Mouse (Mus musculus): ENCODE results near the gene Polr3b. TPM values are rescaled to one million over a fixed set of nuclear protein-coding genes. Genes with fewer than 3 reads are reported as not detected.

The Polr3b gene
- polyA plus RNA-seq, 1 experiment, result 13.5 TPM

DNA sequence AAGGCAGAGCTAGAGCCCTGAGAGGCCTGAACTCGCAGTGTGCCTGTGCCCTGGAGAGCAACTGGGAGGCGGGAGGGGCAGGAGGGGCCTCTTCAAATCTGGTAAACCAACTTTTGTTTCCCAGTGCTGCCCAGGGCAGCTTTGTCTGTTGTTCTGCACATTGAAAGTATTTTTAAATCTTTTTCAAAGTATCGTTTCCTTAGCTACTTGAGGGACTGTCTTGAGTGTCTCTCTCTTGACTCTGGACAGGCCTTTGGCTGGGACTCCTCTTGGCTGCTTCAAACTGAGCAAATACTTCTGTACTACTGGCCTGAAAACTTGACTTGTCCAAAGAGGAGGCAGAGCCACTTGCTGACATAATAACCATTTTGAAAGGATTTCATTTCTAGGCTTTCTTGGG, 11.3 kb upstream of the Polr3b start:
- no peak for DNase-seq (ENCODE audit: low read depth)

DNA sequence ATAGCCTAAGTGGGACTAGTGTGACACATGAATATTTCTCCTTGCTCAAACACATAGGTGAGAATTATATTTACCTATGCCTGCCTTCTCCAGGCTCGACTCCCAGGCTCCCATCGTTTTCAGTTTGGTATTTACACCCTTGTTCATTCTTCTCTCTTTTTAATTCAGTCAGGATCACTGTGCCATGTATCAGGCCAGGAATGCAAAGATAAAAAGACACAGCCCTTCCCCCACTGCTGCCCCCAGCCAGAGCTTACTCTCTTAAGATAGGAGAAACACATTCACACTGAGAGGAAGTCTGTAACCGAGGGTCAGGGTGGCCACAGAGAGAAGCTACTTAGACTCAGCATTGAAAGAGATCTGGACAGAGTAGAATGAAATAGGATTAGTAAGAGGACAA, 10.4 kb upstream of the Polr3b start:
- TF ChIP-seq CTCF (IDR thresholded peaks at IDR 0.05; ENCODE audit: borderline replicate concordance, extremely low read depth, insufficient read depth, insufficient read length), result no peak
- DNase-seq (ENCODE audit: low read depth), result no peak

More for the DNA sequence above, 11.3 kb upstream of the Polr3b start:
- TF ChIP-seq CTCF (IDR thresholded peaks at IDR 0.05; ENCODE audit: borderline replicate concordance, extremely low read depth, insufficient read depth, insufficient read length) (no peak), POLR2A (IDR thresholded peaks at IDR 0.05; ENCODE audit: borderline replicate concordance, extremely low read depth, insufficient read depth, insufficient read length, poor library complexity, severe bottlenecking) (no peak)

- DNase-seq (ENCODE audit: low read depth), result no peak
- TF ChIP-seq POLR2A (IDR thresholded peaks at IDR 0.05; ENCODE audit: borderline replicate concordance, extremely low read depth, insufficient read depth, insufficient read length, poor library complexity, severe bottlenecking), result no peak
- TF ChIP-seq CTCF (IDR thresholded peaks at IDR 0.05; ENCODE audit: borderline replicate concordance, extremely low read depth, insufficient read depth, insufficient read length), result no peak
These were observed 9.8 kb upstream of the Polr3b start for GRCm38 (mm10) chr10:84612281-84612680.

GRCm38 (mm10) chr10:84613366-84613765, 8.7 kb upstream of the Polr3b start:
- TF ChIP-seq CTCF (IDR thresholded peaks at IDR 0.05; ENCODE audit: borderline replicate concordance, extremely low read depth, insufficient read depth, insufficient read length), result no peak
- no peak for TF ChIP-seq POLR2A (IDR thresholded peaks at IDR 0.05; ENCODE audit: borderline replicate concordance, extremely low read depth, insufficient read depth, insufficient read length, poor library complexity, severe bottlenecking)
- DNase-seq (ENCODE audit: low read depth), result no peak

- TF ChIP-seq POLR2A (IDR thresholded peaks at IDR 0.05; ENCODE audit: borderline replicate concordance, extremely low read depth, insufficient read depth, insufficient read length, poor library complexity, severe bottlenecking) (no peak), CTCF (IDR thresholded peaks at IDR 0.05; ENCODE audit: borderline replicate concordance, extremely low read depth, insufficient read depth, insufficient read length) (no peak)
These were observed 7.0 kb upstream of the Polr3b start for GRCm38 (mm10) chr10:84615076-84615475.

DNA sequence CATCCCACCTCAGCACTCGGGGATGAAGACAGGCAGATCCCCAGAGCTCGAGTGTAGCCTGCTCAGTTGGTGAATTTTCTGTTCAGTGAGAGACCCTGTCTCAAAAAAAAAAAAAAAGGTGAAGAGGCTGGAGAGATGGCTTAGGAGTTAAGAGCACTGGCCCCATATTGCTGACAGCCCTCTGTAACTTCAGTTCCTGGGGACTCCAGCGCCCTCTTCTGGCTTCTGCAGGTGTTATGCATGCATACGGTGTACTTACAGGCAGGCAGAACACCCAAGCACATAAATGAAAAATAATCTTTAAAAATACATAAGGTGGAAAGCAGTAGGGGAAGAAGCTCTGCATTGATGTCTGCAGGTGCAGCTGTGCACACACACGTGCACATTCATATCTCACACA, 9.1 kb downstream of the Polr3b start:
- peak; percentile 58 for DNase-seq (ENCODE audit: low read depth)
- TF ChIP-seq POLR2A (IDR thresholded peaks at IDR 0.05; ENCODE audit: borderline replicate concordance, extremely low read depth, insufficient read depth, insufficient read length, poor library complexity, severe bottlenecking), result no peak
- peak; percentile 50; the same call in 1 of the 2 replicates for TF ChIP-seq CTCF (IDR thresholded peaks at IDR 0.05; ENCODE audit: borderline replicate concordance, extremely low read depth, insufficient read depth, insufficient read length)

More at GRCm38 (mm10) chr10:84615076-84615475, 7.0 kb upstream of the Polr3b start:
- no peak for DNase-seq (ENCODE audit: low read depth)

GRCm38 (mm10) chr10:84632005-84632404, 9.9 kb downstream of the Polr3b start:
- TF ChIP-seq CTCF (IDR thresholded peaks at IDR 0.05; ENCODE audit: borderline replicate concordance, extremely low read depth, insufficient read depth, insufficient read length) (no peak), POLR2A (IDR thresholded peaks at IDR 0.05; ENCODE audit: borderline replicate concordance, extremely low read depth, insufficient read depth, insufficient read length, poor library complexity, severe bottlenecking) (no peak)
- no peak for DNase-seq (ENCODE audit: low read depth)

- DNase-seq (ENCODE audit: low read depth), result no peak
- TF ChIP-seq POLR2A (IDR thresholded peaks at IDR 0.05; ENCODE audit: borderline replicate concordance, extremely low read depth, insufficient read depth, insufficient read length, poor library complexity, severe bottlenecking), result no peak
These were observed 14.6 kb downstream of the Polr3b start for GRCm38 (mm10) chr10:84636656-84637055.

- TF ChIP-seq CTCF (IDR thresholded peaks at IDR 0.05; ENCODE audit: borderline replicate concordance, extremely low read depth, insufficient read depth, insufficient read length) (no peak), POLR2A (IDR thresholded peaks at IDR 0.05; ENCODE audit: borderline replicate concordance, extremely low read depth, insufficient read depth, insufficient read length, poor library complexity, severe bottlenecking) (no peak)
- DNase-seq (ENCODE audit: low read depth), result no peak
These were observed 16.3 kb downstream of the Polr3b start for GRCm38 (mm10) chr10:84638382-84638781.

DNA sequence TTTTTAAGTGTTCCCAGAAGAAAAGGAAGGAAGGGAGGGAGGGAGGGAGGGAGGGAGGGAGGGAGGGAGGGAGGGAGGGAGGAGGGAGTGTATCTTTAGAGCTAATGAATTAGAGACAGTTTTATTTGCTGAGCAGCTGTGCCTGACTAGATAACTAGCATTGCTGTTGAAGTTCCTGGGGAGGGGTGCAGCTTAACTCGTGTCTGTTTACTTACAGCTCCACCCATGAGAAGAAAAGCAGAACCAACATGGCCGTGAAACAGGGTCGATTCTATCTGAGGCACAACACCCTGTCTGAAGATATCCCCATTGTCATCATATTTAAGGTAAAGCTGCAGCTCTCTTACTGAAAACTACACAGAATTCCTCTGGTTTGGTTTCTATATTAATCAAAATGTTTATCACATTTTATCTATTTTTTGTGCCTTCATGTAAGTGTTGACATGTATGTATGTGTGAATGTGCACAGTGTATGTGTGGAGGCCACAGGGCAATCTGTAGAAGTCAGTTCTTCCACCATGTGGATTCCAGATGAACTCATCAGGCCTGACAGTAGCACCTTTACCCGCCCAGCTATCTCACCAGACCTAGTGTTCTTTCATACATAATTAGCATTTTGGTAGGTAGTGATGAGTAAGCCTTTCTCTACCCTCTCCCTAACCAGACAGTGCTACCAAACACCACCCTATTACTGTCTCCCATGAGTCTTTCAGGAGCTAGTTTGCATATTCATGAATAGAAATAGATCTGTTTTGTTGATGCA, 17.6 kb downstream of the Polr3b start:
- DNase-seq (ENCODE audit: low read depth), result no peak
- TF ChIP-seq CTCF (IDR thresholded peaks at IDR 0.05; ENCODE audit: borderline replicate concordance, extremely low read depth, insufficient read depth, insufficient read length), result no peak
- TF ChIP-seq POLR2A (IDR thresholded peaks at IDR 0.05; ENCODE audit: borderline replicate concordance, extremely low read depth, insufficient read depth, insufficient read length, poor library complexity, severe bottlenecking), result no peak

DNA sequence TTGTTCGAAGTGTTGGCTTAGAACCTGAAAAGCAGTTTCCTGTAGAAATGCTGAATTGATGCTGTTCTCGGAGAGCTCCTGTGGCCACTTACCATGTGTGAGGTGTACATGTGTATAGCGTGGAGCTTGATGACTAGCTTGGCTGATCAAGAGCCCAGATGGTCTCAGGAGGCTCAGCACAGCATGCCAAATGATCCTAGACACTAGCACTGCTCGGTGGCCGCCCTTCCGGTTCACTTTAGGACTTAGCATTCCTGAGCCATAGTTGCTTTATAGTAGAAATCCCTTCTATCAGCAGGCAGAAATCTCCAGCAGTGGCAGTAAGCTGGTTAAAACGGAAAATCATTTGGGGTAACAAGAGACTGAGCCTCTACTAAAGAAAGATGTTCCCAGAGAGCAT, 18.8 kb downstream of the Polr3b start:
- DNase-seq (ENCODE audit: low read depth), result no peak
- TF ChIP-seq CTCF (IDR thresholded peaks at IDR 0.05; ENCODE audit: borderline replicate concordance, extremely low read depth, insufficient read depth, insufficient read length), result no peak
- TF ChIP-seq POLR2A (IDR thresholded peaks at IDR 0.05; ENCODE audit: borderline replicate concordance, extremely low read depth, insufficient read depth, insufficient read length, poor library complexity, severe bottlenecking), result no peak

GRCm38 (mm10) chr10:84641576-84641975, 19.5 kb downstream of the Polr3b start:
- DNase-seq (ENCODE audit: low read depth), result peak; percentile 69
- TF ChIP-seq POLR2A (IDR thresholded peaks at IDR 0.05; ENCODE audit: borderline replicate concordance, extremely low read depth, insufficient read depth, insufficient read length, poor library complexity, severe bottlenecking) (no peak), CTCF (IDR thresholded peaks at IDR 0.05; ENCODE audit: borderline replicate concordance, extremely low read depth, insufficient read depth, insufficient read length) (0 out of 2 replicates have a peak, but pooled peaks have one; percentile 13)

All from brain, embryonic 14.5 days (tissue).